Mouse (Mus musculus) forebrain, postnatal 0 days (tissue): ENCODE results near the gene Aadacl4. TPM values are rescaled to one million over a fixed set of nuclear protein-coding genes. Genes with fewer than 3 reads are reported as not detected.
"Not testable (repeated sequence)": the region's sequence is repeated elsewhere in the genome, so short reads cannot be mapped to it uniquely, and the experiment has no call there.

Experiments
- ATAC-seq: fragments of 200-750 bp; cut with Nextera tagmentation; 2 replicates; pipeline ENCODE4 v1.8.0; 2017; ENCODE audit warnings: mild to moderate bottlenecking, moderate library complexity
- DNase-seq: peaks from one replicate; pipeline ENCODE4 v3.0.0-alpha.2; 2015
- H3K27ac ChIP-seq: fragments of 300-500 bp; sonication (generic); 2 replicates; pipeline ENCODE4 v1.5.1; 2014; ENCODE audit warnings: low read depth, mild to moderate bottlenecking, antibody characterized with exemption, low read length, moderate library complexity, mixed read lengths
- H3K27me3 ChIP-seq: fragments of 300-500 bp; sonication (generic); 2 replicates; pipeline ENCODE4 v1.6.1; 2014; ENCODE audit warnings: mild to moderate bottlenecking, low read length, mixed read lengths; ENCODE audit not compliant: insufficient read depth
- H3K36me3 ChIP-seq: fragments of 300-500 bp; sonication (generic); 2 replicates; pipeline ENCODE4 v1.6.1; 2014; ENCODE audit warnings: mild to moderate bottlenecking, moderate library complexity; ENCODE audit not compliant: insufficient read depth
- H3K4me1 ChIP-seq: fragments of 300-500 bp; sonication (generic); 2 replicates; pipeline ENCODE4 v1.6.1; 2014; ENCODE audit warnings: antibody characterized with exemption; ENCODE audit not compliant: insufficient read depth
- H3K4me2 ChIP-seq: fragments of 300-500 bp; sonication (generic); 2 replicates; pipeline ENCODE4 v1.6.1; 2014; ENCODE audit warnings: low read depth, mild to moderate bottlenecking, moderate library complexity
- H3K4me3 ChIP-seq: fragments of 300-500 bp; sonication (generic); 2 replicates; pipeline ENCODE4 v1.5.1; 2014; ENCODE audit warnings: low read depth, low read length, mixed read lengths
- H3K9ac ChIP-seq: fragments of 300-500 bp; sonication (generic); 2 replicates; pipeline ENCODE4 v1.6.1; 2014; ENCODE audit warnings: mild to moderate bottlenecking
- H3K9me3 ChIP-seq: fragments of 300-500 bp; sonication (generic); 2 replicates; pipeline ENCODE4 v1.6.1; 2016; ENCODE audit warnings: low read length
- CTCF ChIP-seq: sonication (generic); IDR thresholded peaks from 2 replicates; pipeline ENCODE4 v1.5.1; 2016; ENCODE audit warnings: antibody characterized with exemption, control low read depth, low read depth
- WGBS: fragments of 180-500 bp; shearing (Covaris S2); extraction: QIAGEN DNeasy Blood & Tissue Kit; methylation state at CpG from one replicate; pipeline ENCODE4 v1.1.7; 2014; 5-methylcytosine and 5-hydroxymethylcytosine counted together
- polyA plus RNA-seq: library from polyadenylated mRNA; unstranded; fragments of >200 nt; fragmentation: Nextera tagmentation; extraction: Ambion mirVana; gene quantifications from 2 replicates; pipeline ENCODE4 v1.2.1, GENCODE M21; 2015
- total RNA-seq: library from RNA; depleted of rRNA; stranded (reverse); fragments of >200 nt; gene quantifications from 2 replicates; pipeline ENCODE4 v1.2.3, GENCODE M21; 2014; rRNA removed

Gene Aadacl4
- not detected in 2 replicates for total RNA-seq
- not detected in 2 replicates for polyA plus RNA-seq

- Histone ChIP-seq H3K9ac (no peak within 1 kb of the TSS), H3K4me3 (no peak within 1 kb of the TSS), H3K4me2 (no peak within 1 kb of the TSS), H3K4me1 (no peaks in the 10 kb centered on the region), H3K27ac (no peak within 1 kb of the TSS), H3K27me3 (no peaks in the 10 kb centered on the region), H3K9me3 (peaks cover 18% of the 10 kb centered on the region), H3K36me3 (no peaks in the 10 kb centered on the region)
- ATAC-seq (no peak), DNase-seq (no peak)
- no peak for TF ChIP-seq CTCF
- WGBS, result 45% methylated on average over 1 of the region's 1 CpGs
These were observed at the start of gene Aadacl4 for GRCm38 (mm10) chr4:144613407-144613806. Gene Aadacl4, plus strand, starts transcription at chr4:144613707.

DNA sequence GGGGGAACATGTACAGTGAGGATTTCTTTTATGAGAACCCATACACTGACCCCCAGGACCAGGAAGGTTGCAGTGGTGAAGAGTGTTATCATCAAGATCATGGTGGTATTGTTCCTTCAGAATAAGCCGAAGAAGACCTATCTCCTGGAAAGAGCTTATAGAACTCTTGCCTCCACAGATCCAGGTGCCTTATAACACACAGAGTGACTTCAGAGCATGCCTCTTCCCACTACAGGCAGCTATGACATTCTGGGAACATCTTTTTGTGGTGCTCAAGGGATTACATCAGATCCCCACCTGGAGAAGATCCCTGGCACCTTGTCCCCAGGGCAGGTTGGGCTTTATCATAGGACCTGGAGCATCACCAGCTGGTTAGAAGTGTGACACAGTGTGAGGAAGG is 48.5 kb upstream of the Aadacl4 start, which contains the start of gene Gm13124:
Gm13124 (minus strand) TSS at position 101 of the 400 bp plus-strand sequence.
- 89% methylated on average over 1 of the region's 1 CpGs for WGBS
- no peak for TF ChIP-seq CTCF

DNA sequence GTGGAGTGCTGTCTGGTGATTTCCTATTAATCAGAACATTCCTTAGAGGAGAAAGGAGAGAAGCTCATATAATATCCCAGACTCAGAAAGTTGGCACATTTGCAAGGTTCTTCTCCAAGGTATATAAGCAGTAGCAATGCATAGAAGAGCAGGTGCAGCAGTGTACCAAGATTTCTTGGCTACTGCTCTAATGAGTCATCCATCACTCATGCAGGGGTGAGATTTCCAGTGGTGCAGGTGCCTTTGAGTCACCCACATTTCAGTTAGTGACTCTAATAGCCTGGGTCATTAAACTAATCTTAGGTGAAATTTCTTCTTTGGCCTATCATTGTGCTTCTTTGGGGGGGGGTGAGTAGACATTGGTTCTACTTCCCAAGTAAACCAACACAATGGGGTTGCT is 45.8 kb upstream of the Aadacl4 start:
- Histone ChIP-seq H3K4me1 (no peaks in the 10 kb centered on the region), H3K27ac (no peak overlapping the region), H3K4me3 (no peak overlapping the region), H3K9ac (no peak overlapping the region), H3K4me2 (no peak overlapping the region), H3K9me3 (peaks cover 6% of the 10 kb centered on the region; the same call in 1 of the 2 replicates), H3K36me3 (no peaks in the 10 kb centered on the region), H3K27me3 (no peaks in the 10 kb centered on the region)
- ATAC-seq (no peak), DNase-seq (no peak)
- TF ChIP-seq CTCF, result no peak

More for the DNA sequence above, 48.5 kb upstream of the Aadacl4 start, which contains the start of gene Gm13124:
- DNase-seq, result no peak
- H3K4me3 ChIP-seq, result no peak within 1 kb of the TSS
- no peaks in the 10 kb centered on the region for H3K27me3 ChIP-seq
- no peak within 1 kb of the TSS for H3K4me2 ChIP-seq
- H3K4me1 ChIP-seq, result no peaks in the 10 kb centered on the region
- H3K9me3 ChIP-seq, result peaks cover 8% of the 10 kb centered on the region
- ATAC-seq, result no peak
- H3K36me3 ChIP-seq, result no peaks in the 10 kb centered on the region
- H3K9ac ChIP-seq, result no peak within 1 kb of the TSS
- no peak within 1 kb of the TSS for H3K27ac ChIP-seq

DNA sequence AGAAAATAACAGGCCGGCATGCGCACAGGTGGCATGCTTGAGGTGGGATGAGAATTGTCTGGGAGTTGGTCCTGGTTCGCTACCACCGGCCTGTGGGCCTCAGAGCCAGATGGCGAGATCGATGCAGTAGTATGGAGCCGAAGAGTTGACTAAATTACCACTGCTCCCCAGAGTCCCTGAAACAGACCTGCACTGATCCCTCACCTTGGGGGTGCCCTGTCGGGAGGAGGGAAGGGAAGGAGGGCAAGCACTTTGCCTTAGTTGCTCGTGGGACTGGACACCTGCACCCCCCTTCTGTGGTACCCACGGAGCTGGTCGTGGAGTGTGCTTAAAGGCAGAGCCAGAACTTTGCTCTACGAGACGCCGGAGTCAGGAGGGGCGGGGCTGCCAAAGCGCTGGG is 27.3 kb upstream of the Aadacl4 start:
- not testable (repeated sequence) for ATAC-seq, DNase-seq, H3K27me3 ChIP-seq, H3K4me2 ChIP-seq, H3K27ac ChIP-seq, H3K36me3 ChIP-seq, H3K4me1 ChIP-seq, H3K9ac ChIP-seq, H3K4me3 ChIP-seq
- H3K9me3 ChIP-seq, result 0 out of 2 replicates have a peak, but pooled peaks cover 16% of the 10 kb centered on the region
- 90% methylated on average over 12 of the region's 16 CpGs for WGBS

GRCm38 (mm10) chr4:144592790-144593189 is 20.7 kb upstream of the Aadacl4 start:
- Histone ChIP-seq H3K4me3 (no peak overlapping the region), H3K27ac (no peak overlapping the region), H3K36me3 (no peaks in the 10 kb centered on the region), H3K9ac (no peak overlapping the region), H3K9me3 (peaks cover 11% of the 10 kb centered on the region; the same call in 1 of the 2 replicates), H3K4me2 (no peak overlapping the region), H3K27me3 (no peaks in the 10 kb centered on the region), H3K4me1 (no peaks in the 10 kb centered on the region)
- DNase-seq (no peak), ATAC-seq (no peak)
- no peak for TF ChIP-seq CTCF

DNA sequence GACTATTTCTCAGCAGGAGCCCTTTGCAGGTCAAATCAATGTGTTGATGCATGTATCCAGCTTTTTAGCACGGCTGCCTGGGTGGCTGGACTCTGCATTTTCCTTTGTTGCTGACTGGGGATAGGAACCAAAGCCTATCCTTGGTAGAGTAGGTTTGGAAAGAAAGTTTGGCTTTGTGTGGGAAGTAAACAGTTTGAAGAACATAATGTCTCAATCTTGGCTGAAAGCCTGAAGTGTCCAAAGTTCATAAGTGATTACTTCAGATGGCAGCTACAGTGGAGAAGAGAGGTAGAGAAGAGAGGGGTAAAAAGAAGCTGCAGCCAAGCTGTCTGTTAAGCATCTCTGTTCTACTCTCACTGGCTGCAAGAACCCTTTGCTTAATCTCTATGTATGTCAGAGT is 1.1 kb downstream of the Aadacl4 start:
- no peak for TF ChIP-seq CTCF
- no peak for DNase-seq
- Histone ChIP-seq H3K9ac (no peak overlapping the region), H3K36me3 (no peaks in the 10 kb centered on the region), H3K27me3 (no peaks in the 10 kb centered on the region), H3K4me1 (no peaks in the 10 kb centered on the region), H3K4me2 (no peak overlapping the region), H3K27ac (no peak overlapping the region), H3K9me3 (peaks cover 20% of the 10 kb centered on the region), H3K4me3 (no peak overlapping the region)
- ATAC-seq, result no peak
- WGBS, result 66% methylated on average over 1 of the region's 1 CpGs

GRCm38 (mm10) chr4:144638263-144638662 is 24.8 kb downstream of the Aadacl4 start:
- no peak overlapping the region for H3K27ac ChIP-seq
- no peak overlapping the region for H3K4me2 ChIP-seq
- peaks cover 19% of the 10 kb centered on the region; the same call in 1 of the 2 replicates for H3K9me3 ChIP-seq
- DNase-seq (no peak), ATAC-seq (no peak)
- H3K36me3 ChIP-seq, result no peaks in the 10 kb centered on the region
- no peak for TF ChIP-seq CTCF
- H3K4me1 ChIP-seq, result no peaks in the 10 kb centered on the region
- no peak overlapping the region for H3K9ac ChIP-seq
- no peak overlapping the region for H3K4me3 ChIP-seq
- H3K27me3 ChIP-seq, result no peaks in the 10 kb centered on the region

Other genes starting within 250 kb of the Aadacl4 start
- gene Pramef20, start 235.8 kb upstream of the Aadacl4 start, total RNA-seq, result not detected in 2 replicates
- not detected in 2 replicates for gene Pramef20, start 235.8 kb upstream of the Aadacl4 start, polyA plus RNA-seq
- gene Pramef12, start 205.2 kb upstream of the Aadacl4 start, total RNA-seq, result not detected in 2 replicates
- gene Pramef12, start 205.2 kb upstream of the Aadacl4 start, polyA plus RNA-seq, result not detected in 2 replicates
- gene 1700012P22Rik, start 174.9 kb upstream of the Aadacl4 start, total RNA-seq, result not detected in 2 replicates
- not detected in 2 replicates for gene 1700012P22Rik, start 174.9 kb upstream of the Aadacl4 start, polyA plus RNA-seq
- not detected in 2 replicates for gene Gm9944, start 160.4 kb upstream of the Aadacl4 start, total RNA-seq
- gene Gm9944, start 160.4 kb upstream of the Aadacl4 start, polyA plus RNA-seq, result not detected in 2 replicates
- not detected in 2 replicates for gene Aadacl3, start 150.0 kb upstream of the Aadacl4 start, total RNA-seq
- not detected in 2 replicates for gene Aadacl3, start 150.0 kb upstream of the Aadacl4 start, polyA plus RNA-seq
- gene 9430007A20Rik, start 93.9 kb upstream of the Aadacl4 start, total RNA-seq, result not detected in 2 replicates
- gene 9430007A20Rik, start 93.9 kb upstream of the Aadacl4 start, polyA plus RNA-seq, result not detected in 2 replicates
- not detected in 2 replicates for gene Gm13124, start 48.6 kb upstream of the Aadacl4 start, total RNA-seq
- gene Gm13124, start 48.6 kb upstream of the Aadacl4 start, polyA plus RNA-seq, result not detected in 2 replicates
- not detected in 2 replicates for gene Gm436, start 72.7 kb downstream of the Aadacl4 start, total RNA-seq
- not detected in 2 replicates for gene Gm436, start 72.7 kb downstream of the Aadacl4 start, polyA plus RNA-seq
- not detected in 2 replicates for gene Gm13178, start 107.7 kb downstream of the Aadacl4 start, total RNA-seq
- gene Gm13178, start 107.7 kb downstream of the Aadacl4 start, polyA plus RNA-seq, result not detected in 2 replicates
- not detected in 2 replicates for gene Gm438, start 172.9 kb downstream of the Aadacl4 start, total RNA-seq
- not detected in 2 replicates for gene Gm438, start 172.9 kb downstream of the Aadacl4 start, polyA plus RNA-seq